In the genomic region with DNA sequence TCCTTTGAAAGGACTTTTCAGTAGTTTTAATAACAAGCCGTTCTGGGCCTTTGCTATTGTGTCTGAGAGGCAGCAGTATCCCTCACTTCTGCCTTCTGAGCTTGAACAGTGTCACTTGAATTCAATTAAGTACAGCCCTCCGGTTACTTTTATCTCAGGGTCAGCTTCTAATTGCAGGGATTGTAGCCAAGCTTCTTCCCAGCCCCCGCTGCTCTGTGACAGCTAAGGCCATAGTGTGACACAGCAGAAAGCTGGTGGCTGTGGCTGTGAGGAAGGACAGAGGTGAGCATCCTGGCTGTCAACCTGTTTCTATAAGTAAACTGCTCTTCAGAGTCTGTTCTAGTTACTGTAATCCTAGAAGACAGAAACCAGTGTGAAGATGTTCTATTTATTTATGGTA, we compare ENCODE assay signal across 23 mouse cellular contexts.
DNase-seq lines count a peak whose midpoint lies in the region; ATAC-seq and TF ChIP-seq lines count a peak whose summit lies in the region.
"Had no signal": no experiment of that assay in that cellular context is flagged by ENCODE, and none has a peak within 500 bp of the region (broad histone marks: within the 10 kb centered on the region; RNA-seq: fewer than 3 reads in every experiment).

No protein-coding gene starts in this region.

- peaks cover 20% of the 10 kb centered on the region for H3K4me1 ChIP-seq in forebrain, embryonic 13.5 days
- peaks cover 19% of the 10 kb centered on the region for H3K4me1 ChIP-seq in forebrain, embryonic 12.5 days
- no peaks in the 10 kb centered on the region for H3K4me1 ChIP-seq in lung, embryonic 14.5 days (ENCODE audit: insufficient read depth)
- H3K4me1 ChIP-seq in lung, adult 2 months (ENCODE audit: control insufficient read depth, insufficient read depth, low read length) = no peaks in the 10 kb centered on the region
- H3K4me1 ChIP-seq: hindbrain, embryonic 12.5 days; limb, embryonic 13.5 days; liver, embryonic 13.5 days; lung, embryonic 15.5 days; megakaryocyte, embryonic 14.5 days had no signal

- H3K27me3 ChIP-seq in forebrain, embryonic 13.5 days = no peaks in the 10 kb centered on the region
- H3K27me3 ChIP-seq in forebrain, embryonic 12.5 days = peaks cover 14% of the 10 kb centered on the region; the same call in 1 of the 2 replicates
- H3K27me3 ChIP-seq in lung, embryonic 14.5 days (ENCODE audit: insufficient read depth, low read length) = no peaks in the 10 kb centered on the region
- H3K27me3 ChIP-seq: heart, embryonic 12.5 days; hindbrain, embryonic 12.5 days; limb, embryonic 13.5 days; liver, embryonic 13.5 days; lung, embryonic 15.5 days; megakaryocyte, embryonic 14.5 days had no signal

- H3K9me3 ChIP-seq in forebrain, embryonic 13.5 days (replicated peaks) = no peaks in the 10 kb centered on the region
- H3K9me3 ChIP-seq in forebrain, embryonic 12.5 days = no peaks in the 10 kb centered on the region
- H3K9me3 ChIP-seq in lung, embryonic 14.5 days (ENCODE audit: low read depth, low read length) = no peaks in the 10 kb centered on the region
- H3K9me3 ChIP-seq: heart, embryonic 12.5 days; hindbrain, embryonic 12.5 days; limb, embryonic 13.5 days; liver, embryonic 13.5 days; lung, embryonic 15.5 days had no signal

- no peak overlapping the region for H3K27ac ChIP-seq in forebrain, embryonic 13.5 days
- no peak overlapping the region for H3K27ac ChIP-seq in forebrain, embryonic 12.5 days
- H3K27ac ChIP-seq in lung, embryonic 14.5 days (ENCODE audit: low read depth) = no peak overlapping the region
- H3K27ac ChIP-seq: hindbrain, embryonic 12.5 days; limb, embryonic 13.5 days; liver, embryonic 13.5 days; lung, embryonic 15.5 days had no signal

- no peak for TF ChIP-seq CTCF in lung, embryonic 14.5 days (IDR thresholded peaks at IDR 0.05; ENCODE audit: low read depth)
- TF ChIP-seq CTCF in lung, adult 2 months (IDR thresholded peaks at IDR 0.05; ENCODE audit: insufficient read depth, low read length) = no peak

- H3K4me3 ChIP-seq in forebrain, embryonic 13.5 days = no peak overlapping the region
- H3K4me3 ChIP-seq in forebrain, embryonic 12.5 days (replicated peaks) = no peak overlapping the region
- H3K4me3 ChIP-seq in lung, embryonic 14.5 days (ENCODE audit: low read depth, low read length) = no peak overlapping the region
- H3K4me3 ChIP-seq in lung, adult 2 months (replicated peaks; ENCODE audit: extremely low read depth, low read depth, low read length) = no peak overlapping the region
- H3K4me3 ChIP-seq: heart, embryonic 12.5 days; hindbrain, embryonic 12.5 days; limb, embryonic 13.5 days; liver, embryonic 13.5 days; lung, embryonic 15.5 days; megakaryocyte, embryonic 14.5 days had no signal

- no peaks in the 10 kb centered on the region for H3K36me3 ChIP-seq in forebrain, embryonic 13.5 days (ENCODE audit: poor library complexity, severe bottlenecking)
- no peaks in the 10 kb centered on the region for H3K36me3 ChIP-seq in forebrain, embryonic 12.5 days (replicated peaks)
- H3K36me3 ChIP-seq in lung, embryonic 14.5 days (ENCODE audit: insufficient read depth) = no peaks in the 10 kb centered on the region
- H3K36me3 ChIP-seq: heart, embryonic 12.5 days; hindbrain, embryonic 12.5 days; limb, embryonic 13.5 days; liver, embryonic 13.5 days; lung, embryonic 15.5 days had no signal

- no peak for TF ChIP-seq POLR2A in lung, adult 2 months (IDR thresholded peaks at IDR 0.05; ENCODE audit: borderline replicate concordance, extremely low read depth, low read depth, low read length)

- no peak overlapping the region for H3K9ac ChIP-seq in forebrain, embryonic 13.5 days
- no peak overlapping the region for H3K9ac ChIP-seq in forebrain, embryonic 12.5 days
- no peak overlapping the region for H3K9ac ChIP-seq in lung, embryonic 14.5 days
- H3K9ac ChIP-seq: forebrain, postnatal 0 days; heart, embryonic 12.5 days; hindbrain, embryonic 12.5 days; limb, embryonic 13.5 days; liver, embryonic 13.5 days; lung, embryonic 15.5 days had no signal

- 4% methylated on average over 3 of the region's 3 CpGs for WGBS in forebrain, embryonic 13.5 days
- 2% methylated on average over 3 of the region's 3 CpGs for WGBS in forebrain, embryonic 12.5 days
- WGBS in lung, embryonic 14.5 days = 17% methylated on average over 3 of the region's 3 CpGs
- 26% methylated on average over 3 of the region's 3 CpGs for WGBS in lung, adult 2 months

- H3K4me2 ChIP-seq in forebrain, embryonic 13.5 days = no peak overlapping the region
- no peak overlapping the region for H3K4me2 ChIP-seq in forebrain, embryonic 12.5 days
- H3K4me2 ChIP-seq in lung, embryonic 14.5 days = no peak overlapping the region
- H3K4me2 ChIP-seq: heart, embryonic 12.5 days; hindbrain, embryonic 12.5 days; limb, embryonic 13.5 days; liver, embryonic 13.5 days; lung, embryonic 15.5 days had no signal

- peak; percentile 4 for DNase-seq in adrenal gland, adult 8-10 months
- DNase-seq in adrenal gland, postnatal 4 days (ENCODE audit: low spot score in 2 of 2) = no peak
- peak; percentile 23 for DNase-seq in lung, embryonic 14.5 days
- no peak for DNase-seq in lung, adult 2 months
- DNase-seq in retina, embryonic 14.5 days (ENCODE audit: low spot score) = peak; percentile 63
- DNase-seq in spleen, adult 12 weeks (ENCODE audit: low spot score) = no peak
- DNase-seq: gastrocnemius, postnatal 14 days; heart, adult 11 months; heart, postnatal 10 days; kidney, adult 18-20 months; kidney, postnatal 25 days; liver, embryonic 13.5 days; lung, postnatal 36 days; right cerebral cortex, postnatal 14 days had no signal

- 0 out of 2 replicates have a peak, but pooled peaks have one; percentile 24 for ATAC-seq in forebrain, embryonic 13.5 days
- ATAC-seq in forebrain, embryonic 12.5 days (ENCODE audit: low FRiP score) = no peak
- no peak for ATAC-seq in lung, embryonic 14.5 days (ENCODE audit: insufficient read depth)
- ATAC-seq: inflammation-experienced regulatory T-cells, adult 6 months had no signal

Comparison
In these comparisons a context has a peak if more than half of its experiments do, and no peak if none do; other contexts are left out.
1. DNase-seq: peak in adrenal gland, adult 8-10 months (single experiment), lung, embryonic 14.5 days (single experiment) and retina, embryonic 14.5 days (single experiment); none in adrenal gland, postnatal 4 days (0 of 2), lung, adult 2 months (single experiment) and spleen, adult 12 weeks (single experiment).